Mouse (Mus musculus) retina, postnatal 7 days (tissue): ENCODE data around the gene Gm28036.

Experiments
- DNase-seq: peaks from one replicate; pipeline ENCODE4 v3.0.0-alpha.2; 2012; ENCODE audit warnings: low read depth, low spot score

Gene Gm28036

DNA sequence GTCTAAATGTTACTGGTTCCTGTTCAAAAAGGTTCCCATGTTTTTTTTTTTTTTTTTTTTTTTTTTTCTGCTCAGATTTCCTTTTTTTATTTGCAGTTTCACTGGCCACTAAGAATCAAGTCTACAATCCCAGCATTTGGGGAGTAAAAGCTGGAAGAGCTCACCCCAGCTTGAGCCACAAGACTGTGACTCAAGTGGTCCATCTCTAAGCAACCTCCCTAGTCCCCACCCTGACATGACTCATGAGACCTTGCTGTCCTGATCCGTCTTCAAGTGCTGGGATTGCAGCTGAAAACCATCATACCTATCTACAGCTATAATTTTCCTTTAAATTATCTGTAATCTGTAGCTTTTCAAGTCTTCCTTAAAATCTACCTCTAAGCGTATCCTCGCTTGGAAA lies 42.4 kb downstream of the Gm28036 start:
- DNase-seq, result no peak

- DNase-seq, result no peak
These were observed 46.5 kb downstream of the Gm28036 start for GRCm38 (mm10) chr2:156080391-156080790.

- no peak for DNase-seq
These were observed 47.2 kb downstream of the Gm28036 start for GRCm38 (mm10) chr2:156079674-156080073.

DNA sequence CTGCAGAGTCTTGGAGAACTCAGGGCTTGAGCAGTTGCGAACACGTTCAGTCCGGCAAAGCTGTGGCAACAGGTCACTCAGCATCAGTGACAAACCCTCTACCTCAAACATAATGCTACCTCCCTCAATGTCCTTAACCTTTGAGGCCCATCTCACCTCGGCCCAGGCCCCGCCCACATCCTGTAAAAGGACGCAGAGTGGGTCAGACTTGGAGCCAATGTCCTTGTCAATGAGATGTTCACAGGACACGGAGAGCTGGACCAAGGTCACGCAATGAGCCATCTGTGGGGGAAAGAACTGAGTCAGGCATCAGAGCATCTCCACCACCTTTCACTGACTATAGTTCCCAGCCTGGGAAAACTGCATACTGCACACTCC lies 47.7 kb downstream of the Gm28036 start:
- no peak for DNase-seq

DNA sequence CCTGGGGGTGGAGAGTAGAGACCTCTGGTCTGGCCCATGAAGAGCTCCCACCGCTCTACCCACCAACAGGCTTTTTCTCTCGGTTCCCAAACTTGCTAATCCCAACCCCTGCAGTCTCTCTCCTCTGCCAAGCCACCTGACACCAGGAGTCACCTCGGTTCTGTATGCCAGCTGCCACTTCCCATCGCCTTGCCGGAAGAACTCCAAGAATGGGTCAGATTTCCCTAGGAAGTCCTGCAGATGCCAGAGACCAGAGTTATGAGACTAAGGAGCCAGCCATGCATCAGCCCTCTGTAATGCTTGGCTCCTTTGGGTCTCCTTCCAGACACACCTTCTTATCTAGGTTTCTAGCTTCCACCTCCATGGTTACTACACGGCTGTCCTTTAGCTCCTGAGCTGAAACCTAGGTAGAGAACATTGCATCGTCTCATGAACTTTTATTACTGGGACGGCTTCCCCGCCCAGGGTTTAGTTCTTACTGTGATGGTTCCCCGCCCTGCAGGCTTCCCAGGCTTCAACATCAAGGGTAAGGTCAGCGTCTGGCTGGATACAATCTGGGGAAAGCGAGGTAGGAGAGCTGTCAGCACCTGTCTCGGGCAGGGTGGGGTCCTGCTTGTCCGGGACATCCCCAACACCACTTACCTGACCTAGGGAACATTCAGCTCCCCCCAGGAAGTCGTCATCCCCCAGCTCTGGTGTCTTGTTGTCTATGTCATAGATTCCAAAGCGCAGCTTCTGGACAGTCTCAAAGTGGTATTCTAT lies 48.3 kb downstream of the Gm28036 start:
- DNase-seq, result no peak

DNA sequence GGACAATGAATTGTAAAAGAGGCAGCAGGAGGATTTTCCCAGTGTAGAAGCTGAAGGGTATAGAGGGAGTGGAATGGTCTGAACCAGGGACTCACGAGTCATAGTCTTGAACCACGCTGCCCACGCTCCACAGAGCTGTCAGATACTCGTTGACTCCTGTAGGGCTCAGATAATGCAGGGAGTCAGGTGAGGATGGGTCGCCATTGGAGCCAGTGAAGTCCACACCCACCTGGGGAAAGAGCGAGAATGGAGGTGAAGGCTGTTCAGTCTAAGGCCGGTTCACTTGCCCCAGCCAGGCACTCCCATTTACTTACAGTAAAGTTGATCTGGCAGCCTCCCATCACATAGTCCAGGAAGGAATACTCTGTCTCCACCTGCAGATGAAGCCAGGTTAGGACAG lies 49.4 kb downstream of the Gm28036 start:
- DNase-seq, result no peak

- no peak for DNase-seq
These were observed 53.2 kb downstream of the Gm28036 start for GRCm38 (mm10) chr2:156073725-156074124.

GRCm38 (mm10) chr2:156071236-156071635 lies 55.7 kb downstream of the Gm28036 start:
- no peak for DNase-seq

GRCm38 (mm10) chr2:156067916-156068315 lies 59.0 kb downstream of the Gm28036 start:
- DNase-seq, result no peak

DNA sequence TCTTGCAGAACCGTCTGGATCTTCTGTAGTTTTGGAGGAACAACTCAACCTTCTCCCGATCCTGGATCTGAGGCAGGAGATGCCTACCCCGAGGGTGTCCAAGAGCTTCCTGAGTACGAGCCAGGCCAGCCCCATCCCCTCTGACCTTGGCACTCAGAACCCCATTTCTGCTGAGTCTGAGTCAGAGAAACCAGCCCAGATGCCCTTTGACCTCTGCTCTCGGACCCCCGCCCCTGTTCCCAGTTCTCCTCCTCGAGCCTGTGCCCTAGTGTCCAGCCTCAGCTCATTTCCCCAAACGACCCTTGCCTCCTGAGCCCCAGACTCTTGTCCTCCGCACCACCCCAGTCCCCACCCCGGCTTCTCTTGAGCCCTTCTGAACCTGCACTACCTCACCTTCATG lies 60.8 kb downstream of the Gm28036 start:
- DNase-seq, result no peak

- DNase-seq, result peak; percentile 48
These were observed 61.5 kb downstream of the Gm28036 start, which contains the start of gene Spag4 for GRCm38 (mm10) chr2:156065099-156066041. Gene Spag4 (plus strand): TSS chr2:156065175.

- no peak for DNase-seq
These were observed 74.1 kb downstream of the Gm28036 start, which contains the start of gene Fer1l4 for GRCm38 (mm10) chr2:156052816-156053215. Gene Fer1l4 (minus strand): TSS chr2:156052947.

DNA sequence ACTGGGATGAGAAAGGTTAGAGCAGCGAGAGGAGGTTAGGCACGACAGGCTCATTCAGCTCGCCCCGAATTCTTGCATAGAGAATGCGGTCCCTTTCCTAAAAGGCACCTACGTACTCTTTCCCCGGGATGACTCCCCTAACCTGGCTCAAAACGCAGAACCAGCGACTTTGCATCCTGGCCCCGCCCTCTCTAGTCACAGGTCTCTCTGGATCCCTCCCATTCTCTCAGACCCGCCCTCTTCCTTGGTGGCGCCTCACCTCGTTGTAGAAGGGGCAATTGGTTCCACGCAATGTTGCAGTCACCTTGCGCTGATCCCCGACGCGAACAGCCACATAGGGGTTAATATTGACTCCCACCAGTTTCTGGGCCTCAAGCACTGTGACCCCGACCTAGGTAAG lies 79.0 kb downstream of the Gm28036 start:
- no peak for DNase-seq

DNA sequence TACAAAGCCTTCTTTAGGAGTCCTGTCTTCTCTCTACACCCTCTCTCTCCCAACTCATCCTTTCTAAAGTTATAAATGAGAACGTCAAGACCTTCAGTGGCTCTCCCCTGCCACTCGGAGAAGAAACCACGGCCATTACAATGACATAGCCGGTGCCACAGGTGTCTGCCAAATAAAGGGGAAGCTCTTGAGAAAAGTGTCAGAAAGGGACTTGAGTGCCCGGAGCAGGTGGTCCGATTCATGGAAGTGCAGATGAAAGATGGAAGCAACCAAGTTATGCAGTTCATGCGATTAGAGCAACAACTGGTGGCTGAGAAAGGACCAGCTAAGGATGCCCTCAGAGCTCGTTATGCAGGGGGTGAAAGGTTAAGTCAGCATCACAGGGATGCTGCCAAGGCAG lies 84.0 kb downstream of the Gm28036 start:
- DNase-seq, result no peak

DNA sequence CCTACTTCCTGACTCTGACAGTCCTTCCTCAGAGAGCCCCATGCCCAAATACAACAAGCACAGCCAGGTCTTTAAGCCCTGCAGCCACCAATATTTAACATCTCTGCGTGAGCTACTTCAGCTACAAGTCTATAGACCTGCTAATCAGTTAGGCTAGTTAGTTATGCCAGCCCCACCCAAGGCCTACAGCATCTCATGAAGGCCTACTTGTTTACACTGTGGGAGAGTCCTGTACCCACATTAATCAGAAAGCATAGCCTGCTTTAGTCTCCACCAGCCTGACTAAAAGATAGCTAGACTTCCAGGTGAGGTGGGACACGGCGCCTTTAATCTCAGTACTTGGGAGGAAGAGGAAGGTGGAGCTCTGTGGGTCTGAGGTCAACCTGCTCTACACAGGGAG lies 87.5 kb downstream of the Gm28036 start:
- no peak for DNase-seq

- DNase-seq, result no peak
These were observed 101.4 kb downstream of the Gm28036 start for GRCm38 (mm10) chr2:156025482-156025881.
